Mouse (Mus musculus) erythroblast, embryonic 14.5 days (primary cell): ENCODE measurements around the gene Osbpl9.

Source experiments
- GATA1 ChIP-seq: IDR thresholded peaks from 2 replicates; pipeline ENCODE4 v1.6.1; 2012; ENCODE audit warnings: low read length, inconsistent platforms, mixed read lengths
- TAL1 ChIP-seq: IDR thresholded peaks from 3 replicates; pipeline ENCODE4 v1.6.1; 2012; ENCODE audit warnings: low read length, inconsistent platforms, mixed read lengths

DNA sequence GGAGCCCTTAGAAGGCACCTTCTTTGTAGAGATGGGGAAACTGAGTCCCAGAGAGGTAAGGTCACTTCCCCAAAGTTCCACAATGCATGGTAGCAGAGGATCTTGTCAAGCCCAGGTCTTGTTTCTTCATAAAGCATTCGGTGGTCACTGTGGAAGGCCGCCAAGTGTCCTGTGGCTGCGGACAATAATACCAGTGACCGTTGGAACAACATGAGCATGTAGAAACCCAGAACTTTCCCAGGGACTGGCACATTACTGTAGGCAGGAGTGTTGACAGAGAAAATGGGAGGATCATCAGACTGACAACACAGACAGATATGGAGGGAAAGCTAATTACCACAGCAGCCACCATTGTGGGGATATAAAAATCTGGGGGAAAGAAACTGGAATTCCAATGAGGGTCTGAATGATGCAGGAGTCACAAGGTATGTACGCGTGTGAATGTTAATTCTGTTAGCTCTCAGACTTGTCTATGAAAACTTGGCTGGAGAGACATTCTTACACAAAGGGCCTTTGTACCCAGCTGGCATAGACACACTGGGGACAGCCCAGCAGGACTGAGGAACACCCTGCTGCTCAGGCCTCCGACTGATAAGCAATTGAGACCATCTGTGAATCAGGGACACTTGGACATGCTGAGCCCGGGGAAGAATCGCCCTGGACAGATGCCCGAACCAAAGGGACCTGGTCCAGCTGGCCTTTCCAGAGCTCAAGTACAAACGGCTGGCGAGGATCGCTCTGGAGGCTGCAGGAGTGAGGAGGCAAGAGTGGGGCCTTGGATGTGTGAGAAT lies 22.9 kb upstream of the Osbpl9 start:
- TF ChIP-seq GATA1 (no peak), TAL1 (no peak)
